Mouse (Mus musculus) limb, embryonic 14.5 days (tissue): Measurements from ENCODE around the gene AL607142.1. TPM values are rescaled to one million over a fixed set of nuclear protein-coding genes. Genes with fewer than 3 reads are reported as not detected.

ENCODE experiments used
- ATAC-seq: fragments of 200-750 bp; cut with Nextera tagmentation; 2 replicates; pipeline ENCODE4 v1.8.0; 2017; ENCODE audit warnings: low read depth, moderate number of reproducible peaks, moderate TSS enrichment; ENCODE audit not compliant: low FRiP score
- DNase-seq: peaks from one replicate; pipeline ENCODE4 v3.0.0-alpha.2; 2015; ENCODE audit warnings: low spot score
- H3K27ac ChIP-seq: fragments of 300-500 bp; sonication (generic); replicated peaks from 2 replicates; pipeline ENCODE4 v1.5.1; 2014; ENCODE audit warnings: low read depth, mild to moderate bottlenecking, low read length, moderate library complexity, mixed read lengths
- H3K27me3 ChIP-seq: fragments of 300-500 bp; sonication (generic); 2 replicates; pipeline ENCODE4 v1.6.1; 2014; ENCODE audit warnings: low read length, mixed read lengths; ENCODE audit not compliant: control insufficient read depth, insufficient read depth
- H3K36me3 ChIP-seq: fragments of 300-500 bp; sonication (generic); 2 replicates; pipeline ENCODE4 v1.6.1; 2014; ENCODE audit warnings: mild to moderate bottlenecking, low read length, moderate library complexity, mixed read lengths; ENCODE audit not compliant: control insufficient read depth, insufficient read depth
- H3K4me1 ChIP-seq: fragments of 300-500 bp; sonication (generic); 2 replicates; pipeline ENCODE4 v1.6.1; 2014; ENCODE audit warnings: antibody characterized with exemption, low read length, mixed read lengths; ENCODE audit not compliant: control insufficient read depth, insufficient read depth
- H3K4me2 ChIP-seq: fragments of 300-500 bp; sonication (generic); replicated peaks from 2 replicates; pipeline ENCODE4 v1.6.1; 2014; ENCODE audit warnings: low read depth, mild to moderate bottlenecking, low read length, moderate library complexity; ENCODE audit not compliant: severe bottlenecking
- H3K4me3 ChIP-seq: fragments of 300-500 bp; sonication (generic); replicated peaks from 2 replicates; pipeline ENCODE4 v1.5.1; 2014; ENCODE audit warnings: low read length
- H3K9ac ChIP-seq: fragments of 300-500 bp; sonication (generic); 2 replicates; pipeline ENCODE4 v1.6.1; 2014; ENCODE audit warnings: mild to moderate bottlenecking, low read depth, low read length, moderate library complexity; ENCODE audit not compliant: severe bottlenecking
- H3K9me3 ChIP-seq: fragments of 300-500 bp; sonication (generic); 2 replicates; pipeline ENCODE4 v1.6.1; 2016; ENCODE audit warnings: low read length; ENCODE audit not compliant: control insufficient read depth
- POLR2A ChIP-seq: fragments of 200-500 bp; IDR thresholded peaks from 2 replicates; pipeline ENCODE4 v1.8.0; 2012; ENCODE audit warnings: inconsistent platforms, mild to moderate bottlenecking, moderate library complexity, borderline replicate concordance; ENCODE audit not compliant: insufficient read depth, insufficient read length; ENCODE audit errors: extremely low read depth
- WGBS: fragments of 180-500 bp; shearing (Covaris S2); extraction: QIAGEN DNeasy Blood & Tissue Kit; methylation state at CpG from one replicate; pipeline ENCODE4 v1.1.7; 2014; 5-methylcytosine and 5-hydroxymethylcytosine counted together
- polyA plus RNA-seq, 2 experiments: library from polyadenylated mRNA; depleted of rRNA in 1 of 2; stranded (reverse) in 1 of 2; unstranded in 1 of 2; fragments of >200 nt; fragmentation: Nextera tagmentation in 1 of 2; extraction: Ambion mirVana in 1 of 2; gene quantifications; 2 replicates each; pipeline versions ENCODE4 v1.2.1 to v1.2.3; 2012 to 2014

Gene AL607142.1
- polyA plus RNA-seq, 2 experiments, result not detected

DNA sequence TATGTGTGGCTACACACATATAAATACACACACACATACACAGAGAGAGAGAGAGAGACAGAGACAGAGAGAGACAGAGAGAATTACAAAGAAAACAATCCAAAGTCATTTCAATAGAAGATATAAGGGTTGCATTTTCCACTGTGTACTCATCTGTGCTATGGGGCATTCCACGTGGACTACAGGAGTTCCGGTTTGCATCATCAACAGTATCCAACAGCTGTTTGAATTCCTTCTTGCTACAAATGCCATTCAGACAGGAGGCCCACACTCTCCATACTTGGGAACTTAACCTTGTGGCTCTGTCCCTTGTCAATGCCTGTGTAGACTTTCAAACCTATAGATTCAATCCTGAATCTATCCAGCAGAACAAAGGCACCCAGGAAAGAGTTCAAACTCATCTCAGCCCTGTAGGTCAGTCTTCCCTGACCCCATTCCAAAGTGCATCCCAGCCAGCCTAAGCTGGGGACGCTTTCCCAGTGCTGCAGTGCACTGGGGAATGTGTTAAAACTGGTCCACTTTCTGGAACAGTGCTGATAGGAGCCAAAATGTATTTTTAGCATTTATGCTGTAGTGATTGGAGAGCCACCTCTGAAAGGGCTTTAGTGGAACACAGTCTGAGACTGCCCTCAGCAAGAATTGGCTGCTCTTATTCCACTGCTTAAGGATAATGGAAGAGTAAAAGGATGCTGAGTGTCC, 4.2 kb downstream of the AL607142.1 start:
- Histone ChIP-seq H3K4me1 (no peaks in the 10 kb centered on the region), H3K4me3 (no peak overlapping the region), H3K27me3 (no peaks in the 10 kb centered on the region), H3K27ac (no peak overlapping the region), H3K9me3 (no peaks in the 10 kb centered on the region), H3K9ac (no peak overlapping the region), H3K36me3 (no peaks in the 10 kb centered on the region), H3K4me2 (no peak overlapping the region)
- no peak for TF ChIP-seq POLR2A
- 59% methylated on average over 3 of the region's 3 CpGs for WGBS
- ATAC-seq (no peak), DNase-seq (no peak)

DNA sequence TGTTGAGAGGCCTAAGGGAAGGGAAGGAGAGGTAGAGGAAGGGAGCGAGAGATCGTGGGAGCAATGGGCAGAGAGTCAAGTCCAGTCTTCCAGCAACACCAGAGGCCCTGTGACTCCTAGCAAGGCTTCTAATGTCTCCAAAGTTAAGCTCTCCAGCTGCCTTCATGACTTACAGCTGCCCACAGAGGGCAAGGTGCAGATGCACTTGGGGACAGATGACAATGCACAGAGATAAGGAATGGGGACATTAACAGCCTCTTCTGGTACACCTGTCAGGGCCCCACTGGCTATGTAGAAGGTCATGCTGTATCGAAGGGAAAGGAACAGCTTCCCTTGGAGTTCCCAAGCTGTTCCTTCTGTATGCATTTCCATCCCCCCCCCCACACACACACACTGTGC, 4.8 kb downstream of the AL607142.1 start:
- H3K27me3 ChIP-seq, result no peaks in the 10 kb centered on the region
- H3K27ac ChIP-seq, result no peak overlapping the region
- no peak overlapping the region for H3K4me2 ChIP-seq
- H3K4me1 ChIP-seq, result peaks cover 4% of the 10 kb centered on the region; the same call in 1 of the 2 replicates
- DNase-seq (no peak), ATAC-seq (no peak)
- TF ChIP-seq POLR2A, result no peak
- H3K36me3 ChIP-seq, result no peaks in the 10 kb centered on the region
- no peaks in the 10 kb centered on the region for H3K9me3 ChIP-seq
- H3K9ac ChIP-seq, result no peak overlapping the region
- H3K4me3 ChIP-seq, result no peak overlapping the region
- WGBS, result 83% methylated on average over 3 of the region's 3 CpGs

DNA sequence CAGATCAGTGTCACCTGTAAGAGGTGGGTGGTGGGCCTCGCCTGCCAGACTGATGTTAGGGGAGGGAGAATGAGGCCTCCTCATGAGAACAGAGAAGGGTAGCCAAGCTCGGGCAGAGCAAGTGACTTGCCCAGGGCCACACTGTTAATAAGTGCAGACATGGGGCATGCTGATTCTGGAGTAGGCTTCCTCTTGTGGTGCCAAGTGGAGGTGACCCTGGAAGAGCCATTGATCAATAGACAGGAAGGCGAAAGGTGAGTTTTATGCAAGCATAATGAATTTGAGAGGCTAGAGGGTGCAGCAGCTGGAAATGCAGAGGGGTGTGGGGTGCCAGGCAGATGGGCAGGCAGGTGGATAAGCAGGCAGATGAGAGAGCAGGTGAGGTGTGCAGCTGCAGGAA, 6.6 kb downstream of the AL607142.1 start:
- Histone ChIP-seq H3K27ac (no peak overlapping the region), H3K36me3 (no peaks in the 10 kb centered on the region), H3K9ac (no peak overlapping the region), H3K4me1 (peaks cover 4% of the 10 kb centered on the region; the same call in 1 of the 2 replicates), H3K4me2 (no peak overlapping the region), H3K27me3 (no peaks in the 10 kb centered on the region), H3K4me3 (no peak overlapping the region), H3K9me3 (no peaks in the 10 kb centered on the region)
- WGBS, result 71% methylated on average over 3 of the region's 3 CpGs
- ATAC-seq (no peak), DNase-seq (no peak)
- TF ChIP-seq POLR2A, result no peak

DNA sequence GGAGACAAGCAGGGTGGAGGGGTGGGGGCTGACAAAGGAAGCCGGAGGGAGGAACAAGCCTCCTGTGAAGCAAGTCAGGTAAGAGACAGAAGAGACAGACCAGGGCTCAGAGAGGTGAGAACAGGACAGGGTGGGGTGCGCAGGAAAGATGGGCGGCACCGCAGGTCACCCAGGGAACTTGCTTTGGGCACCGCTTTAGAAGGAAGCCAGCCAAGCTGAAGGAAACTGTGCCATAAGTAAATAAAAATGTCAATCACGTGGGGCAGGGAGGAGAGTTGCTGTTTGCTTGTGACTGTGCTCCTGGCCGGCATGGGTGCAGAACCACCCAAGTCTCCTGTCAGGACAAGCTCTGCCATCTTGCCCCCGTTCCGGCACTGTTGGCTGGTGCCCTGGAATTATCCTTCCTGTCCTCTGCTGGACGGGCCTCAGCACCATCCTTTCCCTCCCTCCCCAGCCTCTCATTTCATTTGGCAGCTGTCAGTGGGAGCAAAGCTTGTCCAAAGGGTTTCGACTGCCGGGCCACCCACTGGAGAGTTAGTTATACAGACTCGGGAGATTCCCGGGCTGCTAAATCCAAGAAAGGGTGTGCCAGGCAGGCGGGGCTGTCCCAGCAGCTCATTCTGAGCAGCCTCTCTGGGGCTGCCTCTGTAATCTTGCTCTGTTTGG, 7.2 kb downstream of the AL607142.1 start:
- H3K27ac ChIP-seq, result no peak overlapping the region
- H3K9me3 ChIP-seq, result no peaks in the 10 kb centered on the region
- H3K9ac ChIP-seq, result no peak overlapping the region
- H3K36me3 ChIP-seq, result no peaks in the 10 kb centered on the region
- DNase-seq (no peak), ATAC-seq (no peak)
- TF ChIP-seq POLR2A, result no peak
- H3K4me2 ChIP-seq, result no peak overlapping the region
- WGBS, result 52% methylated on average over 15 of the region's 15 CpGs
- no peaks in the 10 kb centered on the region for H3K27me3 ChIP-seq
- H3K4me3 ChIP-seq, result no peak overlapping the region
- H3K4me1 ChIP-seq, result peaks cover 4% of the 10 kb centered on the region; the same call in 1 of the 2 replicates

DNA sequence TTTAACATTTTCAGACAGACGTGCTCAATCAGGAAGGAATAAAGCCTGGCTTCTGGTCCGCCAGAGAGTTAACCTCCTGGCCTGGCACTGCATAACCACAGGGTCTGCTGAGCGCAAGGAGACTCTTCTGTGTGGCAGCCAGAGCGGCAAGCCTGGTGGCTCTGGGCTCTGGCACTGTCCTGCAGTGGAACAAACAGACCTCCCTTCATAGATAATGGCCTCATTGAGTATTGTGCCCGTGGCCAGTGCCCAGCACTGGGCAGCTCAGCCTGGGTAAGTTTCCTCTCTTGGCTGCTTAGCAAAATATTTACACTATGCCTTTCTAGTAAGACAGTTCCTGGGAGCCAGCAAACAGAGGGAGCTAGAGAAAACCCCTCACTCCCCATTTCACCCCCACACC, 9.3 kb downstream of the AL607142.1 start:
- H3K9ac ChIP-seq, result no peak overlapping the region
- H3K4me2 ChIP-seq, result no peak overlapping the region
- peaks cover 4% of the 10 kb centered on the region; the same call in 1 of the 2 replicates for H3K4me1 ChIP-seq
- H3K9me3 ChIP-seq, result no peaks in the 10 kb centered on the region
- H3K27ac ChIP-seq, result no peak overlapping the region
- H3K4me3 ChIP-seq, result no peak overlapping the region
- no peak for ATAC-seq
- no peak for TF ChIP-seq POLR2A
- WGBS, result 57% methylated on average over 5 of the region's 5 CpGs
- H3K27me3 ChIP-seq, result no peaks in the 10 kb centered on the region
- no peak for DNase-seq
- no peaks in the 10 kb centered on the region for H3K36me3 ChIP-seq
